In the genomic region with DNA sequence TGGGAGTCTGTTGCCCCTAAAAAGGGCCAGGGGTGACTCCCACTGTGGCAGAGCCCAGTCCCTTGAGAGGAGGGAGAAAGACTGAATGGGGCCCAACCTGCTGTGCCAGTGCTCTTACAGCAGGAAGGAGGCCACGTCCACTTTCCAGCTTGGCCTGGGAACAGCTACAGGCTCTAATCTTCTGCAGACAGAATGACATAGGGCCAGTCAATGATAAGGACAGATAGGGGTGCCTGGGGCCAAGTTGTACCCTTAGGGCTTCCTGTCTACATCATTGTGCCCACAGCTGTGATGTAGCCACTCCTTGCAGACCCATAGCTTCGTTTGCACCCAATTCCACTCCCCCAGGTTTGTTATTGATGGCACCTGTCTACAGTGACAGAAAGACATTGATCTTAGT, we compare ENCODE assay signal across 18 mouse cellular contexts. TPM values are rescaled to one million over a fixed set of nuclear protein-coding genes. Genes with fewer than 3 reads are reported as not detected.
DNase-seq lines count a peak whose midpoint lies in the region; ATAC-seq and TF ChIP-seq lines count a peak whose summit lies in the region.
"Had no signal": no experiment of that assay in that cellular context is flagged by ENCODE, and none has a peak within 500 bp of the region (broad histone marks: within the 10 kb centered on the region; RNA-seq: fewer than 3 reads in every experiment).

No protein-coding gene starts in this region.

- ATAC-seq in heart, embryonic 14.5 days (ENCODE audit: insufficient number of reproducible peaks, insufficient read depth, low FRiP score, low read depth) = no peak
- ATAC-seq in liver, embryonic 14.5 days (ENCODE audit: insufficient read depth) = peak; percentile 80
- no peak for ATAC-seq in stomach, postnatal 0 days (ENCODE audit: low FRiP score, low TSS enrichment)
- ATAC-seq in midbrain, embryonic 11.5 days (ENCODE audit: low FRiP score) = no peak
- ATAC-seq: midbrain, embryonic 15.5 days had no signal

- TF ChIP-seq CTCF in liver, embryonic 14.5 days (IDR thresholded peaks at IDR 0.05; ENCODE audit: low read depth) = no peak
- TF ChIP-seq CTCF in stomach, postnatal 0 days (IDR thresholded peaks at IDR 0.05; ENCODE audit: low read depth) = no peak

- intact Hi-C loops in heart, postnatal 14 days (cut with DNase I) = no loop called here

- H3K4me3 ChIP-seq in heart, embryonic 14.5 days (ENCODE audit: control insufficient read depth in 1 of 2, insufficient read depth in 1 of 2, low read depth in 1 of 2, low read length in 2 of 2) = no peak overlapping the region
- H3K4me3 ChIP-seq in liver, embryonic 14.5 days (ENCODE audit: insufficient read depth in 1 of 2, low read depth in 2 of 2, low read length in 2 of 2) = peak overlapping the region; percentile 73 to 87
- H3K4me3 ChIP-seq in stomach, postnatal 0 days (ENCODE audit: low read depth, low read length) = no peak overlapping the region
- no peak overlapping the region for H3K4me3 ChIP-seq in midbrain, embryonic 11.5 days (ENCODE audit: low read depth, low read length)
- H3K4me3 ChIP-seq: embryonic facial prominence, embryonic 12.5 days; forebrain, embryonic 12.5 days; hindbrain, embryonic 15.5 days; kidney, embryonic 15.5 days; midbrain, embryonic 15.5 days had no signal

- no peak overlapping the region for H3K9ac ChIP-seq in heart, embryonic 14.5 days (ENCODE audit: low read length)
- H3K9ac ChIP-seq in liver, embryonic 14.5 days (replicated peaks) = peak overlapping the region; percentile 86
- H3K9ac ChIP-seq in stomach, postnatal 0 days (ENCODE audit: low read length) = no peak overlapping the region
- H3K9ac ChIP-seq in midbrain, embryonic 11.5 days (ENCODE audit: low read length) = no peak overlapping the region
- H3K9ac ChIP-seq: embryonic facial prominence, embryonic 12.5 days; forebrain, embryonic 12.5 days; hindbrain, embryonic 15.5 days; kidney, embryonic 15.5 days; limb, embryonic 15.5 days; midbrain, embryonic 15.5 days had no signal

- 14% methylated on average over 2 of the region's 2 CpGs for WGBS in heart, embryonic 14.5 days
- WGBS in liver, embryonic 14.5 days (ENCODE audit: insufficient replicate concordance) = 8% methylated on average over 2 of the region's 2 CpGs
- WGBS in stomach, postnatal 0 days = 30% methylated on average over 2 of the region's 2 CpGs
- WGBS in midbrain, embryonic 11.5 days = 79% methylated on average over 2 of the region's 2 CpGs

- H3K27ac ChIP-seq in heart, embryonic 14.5 days (replicated peaks in 1 of 2; ENCODE audit: control insufficient read depth in 1 of 2, insufficient read depth in 1 of 2, low read depth in 2 of 2, low read length in 2 of 2) = no peak overlapping the region
- H3K27ac ChIP-seq in liver, embryonic 14.5 days = peak overlapping the region; percentile 66
- H3K27ac ChIP-seq in stomach, postnatal 0 days (replicated peaks) = 0 out of 2 replicates have a peak overlapping the region, but pooled peaks have one; percentile 13
- H3K27ac ChIP-seq in midbrain, embryonic 11.5 days (ENCODE audit: low read depth, low read length) = no peak overlapping the region
- H3K27ac ChIP-seq: embryonic facial prominence, embryonic 12.5 days; forebrain, embryonic 12.5 days; hindbrain, embryonic 15.5 days; kidney, embryonic 15.5 days; limb, embryonic 15.5 days; midbrain, embryonic 15.5 days had no signal

- peak; percentile 85 for TF ChIP-seq EP300 in liver, embryonic 14.5 days (IDR thresholded peaks at IDR 0.05; ENCODE audit: low read depth)
- no peak for TF ChIP-seq EP300 in stomach, postnatal 0 days (optimal IDR thresholded peaks at IDR 0.05)

- H3K27me3 ChIP-seq in heart, embryonic 14.5 days (ENCODE audit: control insufficient read depth, insufficient read depth, low read length) = peaks cover 16% of the 10 kb centered on the region
- peaks cover 3% of the 10 kb centered on the region; the same call in 1 of the 2 replicates for H3K27me3 ChIP-seq in liver, embryonic 14.5 days (ENCODE audit: control insufficient read depth, insufficient read depth, low read length)
- H3K27me3 ChIP-seq in stomach, postnatal 0 days (ENCODE audit: control insufficient read depth, insufficient read depth, low read length) = no peaks in the 10 kb centered on the region; the same call in 1 of the 2 replicates
- H3K27me3 ChIP-seq in midbrain, embryonic 11.5 days (ENCODE audit: control insufficient read depth, insufficient read depth, low read length) = peaks cover 27% of the 10 kb centered on the region

- no peak for DNase-seq in heart, postnatal 14 days
- DNase-seq in c-Kit-positive CD71-positive TER-119-positive erythroid progenitor cells, embryonic 14.5 days (ENCODE audit: low spot score) = peak; percentile 70
- DNase-seq in liver, embryonic 14.5 days (ENCODE audit: low read depth in 3 of 3, low spot score in 3 of 3) = peak; percentile 35 to 76 (median 45)
- no peak for DNase-seq in stomach, postnatal 0 days (ENCODE audit: low spot score)
- DNase-seq in embryo, embryonic 10 days (ENCODE audit: low spot score) = no peak
- DNase-seq in midbrain, embryonic 11.5 days (ENCODE audit: low spot score, missing footprints) = no peak
- DNase-seq: adrenal gland, postnatal 10 days; cerebellum, postnatal 36 days; gastrocnemius, postnatal 36 days; heart, postnatal 10 days; right cerebral cortex, adult 18-20 months had no signal

- H3K4me1 ChIP-seq in heart, embryonic 14.5 days (ENCODE audit: control insufficient read depth in 2 of 2, insufficient read depth in 2 of 2, low read length in 2 of 2) = peaks cover 42 to 59% of the 10 kb centered on the region in 2 experiments
- H3K4me1 ChIP-seq in liver, embryonic 14.5 days (replicated peaks; ENCODE audit: control insufficient read depth in 2 of 2, insufficient read depth in 2 of 2, low read length in 1 of 2) = peaks cover 21 to 33% of the 10 kb centered on the region in 2 experiments
- peaks cover 5% of the 10 kb centered on the region; the same call in 1 of the 2 replicates for H3K4me1 ChIP-seq in stomach, postnatal 0 days (replicated peaks; ENCODE audit: control insufficient read depth, insufficient read depth)
- H3K4me1 ChIP-seq in midbrain, embryonic 11.5 days (ENCODE audit: control insufficient read depth, insufficient read depth, low read length) = peaks cover 5% of the 10 kb centered on the region; the same call in 1 of the 2 replicates

- H3K4me2 ChIP-seq in heart, embryonic 14.5 days (ENCODE audit: low read length) = 0 out of 2 replicates have a peak overlapping the region, but pooled peaks have one; percentile 78
- H3K4me2 ChIP-seq in liver, embryonic 14.5 days (ENCODE audit: low read depth) = peak overlapping the region; percentile 90
- 0 out of 2 replicates have a peak overlapping the region, but pooled peaks have one; percentile 12 for H3K4me2 ChIP-seq in stomach, postnatal 0 days (replicated peaks; ENCODE audit: low read depth)
- H3K4me2 ChIP-seq in midbrain, embryonic 11.5 days = no peak overlapping the region
- H3K4me2 ChIP-seq: embryonic facial prominence, embryonic 12.5 days; forebrain, embryonic 12.5 days; hindbrain, embryonic 15.5 days; kidney, embryonic 15.5 days; midbrain, embryonic 15.5 days had no signal

- H3K9me3 ChIP-seq in heart, embryonic 14.5 days (ENCODE audit: control insufficient read depth, low read length) = no peaks in the 10 kb centered on the region
- H3K9me3 ChIP-seq in liver, embryonic 14.5 days (ENCODE audit: control insufficient read depth, low read length) = no peaks in the 10 kb centered on the region
- no peaks in the 10 kb centered on the region for H3K9me3 ChIP-seq in stomach, postnatal 0 days (ENCODE audit: control insufficient read depth, low read length)
- H3K9me3 ChIP-seq in midbrain, embryonic 11.5 days (ENCODE audit: control insufficient read depth, low read length) = no peaks in the 10 kb centered on the region
- H3K9me3 ChIP-seq: embryonic facial prominence, embryonic 12.5 days; forebrain, embryonic 12.5 days; hindbrain, embryonic 15.5 days; kidney, embryonic 15.5 days; limb, embryonic 15.5 days; midbrain, embryonic 15.5 days had no signal

- no peaks in the 10 kb centered on the region for H3K36me3 ChIP-seq in heart, embryonic 14.5 days (ENCODE audit: control insufficient read depth, insufficient read depth, low read length)
- no peaks in the 10 kb centered on the region for H3K36me3 ChIP-seq in liver, embryonic 14.5 days (replicated peaks; ENCODE audit: control insufficient read depth, insufficient read depth, low read depth)
- H3K36me3 ChIP-seq in stomach, postnatal 0 days (ENCODE audit: control insufficient read depth, insufficient read depth, low read length) = no peaks in the 10 kb centered on the region
- H3K36me3 ChIP-seq in midbrain, embryonic 11.5 days (ENCODE audit: control insufficient read depth, insufficient read depth, low read length) = no peaks in the 10 kb centered on the region
- H3K36me3 ChIP-seq: embryonic facial prominence, embryonic 12.5 days; forebrain, embryonic 12.5 days; hindbrain, embryonic 15.5 days; kidney, embryonic 15.5 days; limb, embryonic 15.5 days; midbrain, embryonic 15.5 days had no signal

RNA-seq across cellular contexts. Expression of a gene that starts 2.2 kb away (rescaled TPM):
- 0.58 and 0.93 TPM in 2 replicates for polyA plus RNA-seq in heart, embryonic 14.5 days (2014; fragmentation: Nextera tagmentation; extraction: Ambion mirVana)
- total RNA-seq in heart, postnatal 14 days (2021) = under 1 TPM; 0.07 to 0.24 TPM
- 3.9 and 4.4 TPM in 2 replicates for polyA plus RNA-seq in liver, embryonic 14.5 days (2012; rRNA removed)
- polyA plus RNA-seq in liver, embryonic 14.5 days (2014; fragmentation: Nextera tagmentation; extraction: Ambion mirVana) = 4.4 and 5.4 TPM in 2 replicates
- polyA plus RNA-seq in stomach, postnatal 0 days (2015; fragmentation: Nextera tagmentation; extraction: Ambion mirVana) = 4.5 and 4.9 TPM in 2 replicates
- 0.19 and 0.59 TPM in 2 replicates for polyA plus RNA-seq in midbrain, embryonic 11.5 days (2014; fragmentation: Nextera tagmentation; extraction: Ambion mirVana)

RNA-seq across cellular contexts. Expression of a gene that starts 33.1 kb away (rescaled TPM):
- 7.4 and 10.3 TPM in 2 replicates for polyA plus RNA-seq in heart, embryonic 14.5 days (2014; fragmentation: Nextera tagmentation; extraction: Ambion mirVana)
- 10 to 100 TPM; 13.9 to 15.4 TPM for total RNA-seq in heart, postnatal 14 days (2021)
- 2.1 and 2.2 TPM in 2 replicates for polyA plus RNA-seq in liver, embryonic 14.5 days (2012; rRNA removed)
- 1.6 and 1.9 TPM in 2 replicates for polyA plus RNA-seq in liver, embryonic 14.5 days (2014; fragmentation: Nextera tagmentation; extraction: Ambion mirVana)
- polyA plus RNA-seq in stomach, postnatal 0 days (2015; fragmentation: Nextera tagmentation; extraction: Ambion mirVana) = 4.6 and 4.9 TPM in 2 replicates
- polyA plus RNA-seq in midbrain, embryonic 11.5 days (2014; fragmentation: Nextera tagmentation; extraction: Ambion mirVana) = 6.2 and 7.1 TPM in 2 replicates

RNA-seq across cellular contexts. Expression of a gene that starts 34.5 kb away (rescaled TPM):
- polyA plus RNA-seq in heart, embryonic 14.5 days (2014; fragmentation: Nextera tagmentation; extraction: Ambion mirVana) = 0.13 TPM in 1 of 2 replicates, not detected in the other
- not detected for total RNA-seq in heart, postnatal 14 days (2021)
- not detected in 2 replicates for polyA plus RNA-seq in liver, embryonic 14.5 days (2012; rRNA removed)
- polyA plus RNA-seq in liver, embryonic 14.5 days (2014; fragmentation: Nextera tagmentation; extraction: Ambion mirVana) = not detected in 2 replicates
- 0.07 TPM in 1 of 2 replicates, not detected in the other for polyA plus RNA-seq in stomach, postnatal 0 days (2015; fragmentation: Nextera tagmentation; extraction: Ambion mirVana)
- not detected in 2 replicates for polyA plus RNA-seq in midbrain, embryonic 11.5 days (2014; fragmentation: Nextera tagmentation; extraction: Ambion mirVana)
- total RNA-seq: gastrocnemius, postnatal 36 days; heart, postnatal 10 days had no signal
- polyA plus RNA-seq: forebrain, embryonic 12.5 days; hindbrain, embryonic 15.5 days; limb, embryonic 15.5 days; midbrain, embryonic 15.5 days had no signal

Comparison
In these comparisons a context has a peak if more than half of its experiments do, and no peak if none do; other contexts are left out.
1. H3K27ac ChIP-seq: peak in liver, embryonic 14.5 days (single experiment) and stomach, postnatal 0 days (single experiment); none in heart, embryonic 14.5 days (0 of 2) and midbrain, embryonic 11.5 days (single experiment).
2. H3K4me3 ChIP-seq: peak in liver, embryonic 14.5 days (2 of 2); none in heart, embryonic 14.5 days (0 of 2), stomach, postnatal 0 days (single experiment) and midbrain, embryonic 11.5 days (single experiment).
3. DNase-seq: peak in c-Kit-positive CD71-positive TER-119-positive erythroid progenitor cells, embryonic 14.5 days (single experiment) and liver, embryonic 14.5 days (3 of 3); none in heart, postnatal 14 days (0 of 2), stomach, postnatal 0 days (single experiment), embryo, embryonic 10 days (single experiment) and midbrain, embryonic 11.5 days (single experiment).